Mouse (Mus musculus): ENCODE data around the gene Slc24a1. TPM values are rescaled to one million over a fixed set of nuclear protein-coding genes. Genes with fewer than 3 reads are reported as not detected.

The Slc24a1 gene
- polyA plus RNA-seq, 1 experiment from 2014 or later, result 0.06 TPM

DNA sequence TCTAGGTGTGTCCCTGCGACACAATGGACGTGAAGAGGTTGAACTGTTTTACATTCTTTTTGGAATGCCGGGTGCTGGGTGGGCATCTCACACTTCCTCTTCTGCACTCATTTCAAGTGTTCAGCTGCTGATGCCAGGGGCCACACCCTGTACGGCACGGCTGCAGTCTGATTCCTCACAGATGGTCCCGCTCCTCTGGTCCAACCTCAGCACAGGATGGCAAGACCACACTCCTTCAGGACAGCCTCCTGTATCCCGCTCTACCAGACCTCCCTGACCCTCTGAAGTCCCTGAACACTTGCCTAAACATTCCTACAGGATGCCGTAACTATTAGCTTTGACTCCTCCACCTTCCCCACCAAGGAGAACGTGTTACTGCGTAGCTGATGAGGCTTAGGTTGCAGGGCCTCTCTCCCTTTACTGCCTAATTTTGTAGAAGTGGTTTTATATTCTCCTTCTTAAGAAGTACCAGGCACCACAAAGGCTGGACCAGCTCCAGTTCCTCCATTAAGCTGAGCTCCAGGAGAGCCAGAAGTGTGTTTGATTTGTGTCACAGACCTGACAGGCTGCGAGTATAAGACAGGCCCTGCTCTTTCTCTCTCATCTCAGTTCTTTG is 10.6 kb downstream of the Slc24a1 start:
- Histone ChIP-seq H3K4me1 (ENCODE audit: control insufficient read depth, insufficient read depth, low read length) (0 out of 2 replicates have a peak, but pooled peaks cover 3% of the 10 kb centered on the region), H3K27ac (ENCODE audit: low read length) (peak overlapping the region; percentile 61), H3K27me3 (ENCODE audit: control insufficient read depth, insufficient read depth, low read length) (0 out of 2 replicates have a peak, but pooled peaks cover 5% of the 10 kb centered on the region), H3K9ac (ENCODE audit: low read length) (no peak overlapping the region), H3K36me3 (ENCODE audit: control insufficient read depth, insufficient read depth, low read length) (no peaks in the 10 kb centered on the region), H3K4me2 (ENCODE audit: low read depth, low read length) (no peak overlapping the region), H3K4me3 (replicated peaks; ENCODE audit: low read length) (no peak overlapping the region), H3K9me3 (replicated peaks; ENCODE audit: control insufficient read depth, low read length) (no peaks in the 10 kb centered on the region)
- 54% methylated on average over 11 of the region's 11 CpGs for WGBS
- peak; percentile 61 for ATAC-seq (ENCODE audit: insufficient read depth, low FRiP score)

DNA sequence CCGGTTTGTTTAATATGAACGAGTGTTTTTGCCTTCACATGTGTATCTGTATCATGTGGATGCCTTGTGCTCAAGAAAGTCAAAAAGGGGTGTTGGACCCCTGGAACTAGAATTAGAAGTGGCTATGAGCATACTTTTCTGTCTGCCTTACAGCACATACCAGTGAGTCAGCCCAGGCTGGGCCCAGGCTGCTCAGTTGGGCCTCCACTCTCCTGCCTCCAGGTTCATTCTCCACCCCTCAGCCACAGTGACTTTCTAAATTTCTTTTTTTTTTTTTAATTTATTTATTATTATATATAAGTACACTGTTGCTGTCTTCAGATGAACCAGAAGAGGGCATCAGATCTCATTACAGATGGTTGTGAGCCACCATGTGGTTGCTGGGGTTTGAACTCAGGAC is 11.6 kb downstream of the Slc24a1 start:
- Histone ChIP-seq H3K4me3 (replicated peaks; ENCODE audit: low read length) (no peak overlapping the region), H3K27ac (ENCODE audit: low read length) (no peak overlapping the region), H3K27me3 (ENCODE audit: control insufficient read depth, insufficient read depth, low read length) (0 out of 2 replicates have a peak, but pooled peaks cover 5% of the 10 kb centered on the region), H3K36me3 (ENCODE audit: control insufficient read depth, insufficient read depth, low read length) (no peaks in the 10 kb centered on the region), H3K9ac (ENCODE audit: low read length) (no peak overlapping the region), H3K9me3 (replicated peaks; ENCODE audit: control insufficient read depth, low read length) (no peaks in the 10 kb centered on the region), H3K4me1 (ENCODE audit: control insufficient read depth, insufficient read depth, low read length) (0 out of 2 replicates have a peak, but pooled peaks cover 3% of the 10 kb centered on the region), H3K4me2 (ENCODE audit: low read depth, low read length) (no peak overlapping the region)
- WGBS, result 86% methylated on average over 2 of the region's 2 CpGs
- ATAC-seq (ENCODE audit: insufficient read depth, low FRiP score), result no peak

DNA sequence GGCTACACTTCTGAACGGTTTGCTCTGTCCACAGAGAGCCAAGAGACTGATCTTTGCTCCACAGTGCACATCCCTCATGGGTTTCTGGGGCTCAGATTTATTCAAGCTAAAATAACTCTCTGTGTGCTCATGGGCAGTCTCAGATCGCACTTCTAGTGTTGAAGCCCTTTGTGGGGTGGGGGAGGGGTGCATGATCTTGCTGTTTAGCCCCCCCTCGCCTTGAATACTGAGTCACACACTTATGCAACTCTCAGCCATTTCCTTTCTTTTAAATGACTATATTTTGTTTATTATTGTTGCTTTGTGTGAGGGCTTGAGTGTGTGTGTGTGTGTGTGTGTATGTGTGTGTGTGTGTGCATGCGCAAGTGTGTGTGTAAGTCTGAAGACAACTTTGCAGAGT is 12.1 kb downstream of the Slc24a1 start:
- Histone ChIP-seq H3K9ac (ENCODE audit: low read length) (no peak overlapping the region), H3K4me3 (replicated peaks; ENCODE audit: low read length) (no peak overlapping the region), H3K27ac (ENCODE audit: low read length) (no peak overlapping the region), H3K27me3 (ENCODE audit: control insufficient read depth, insufficient read depth, low read length) (0 out of 2 replicates have a peak, but pooled peaks cover 5% of the 10 kb centered on the region), H3K36me3 (ENCODE audit: control insufficient read depth, insufficient read depth, low read length) (no peaks in the 10 kb centered on the region), H3K9me3 (replicated peaks; ENCODE audit: control insufficient read depth, low read length) (no peaks in the 10 kb centered on the region), H3K4me1 (ENCODE audit: control insufficient read depth, insufficient read depth, low read length) (0 out of 2 replicates have a peak, but pooled peaks cover 3% of the 10 kb centered on the region), H3K4me2 (ENCODE audit: low read depth, low read length) (no peak overlapping the region)
- no peak for ATAC-seq (ENCODE audit: insufficient read depth, low FRiP score)
- WGBS, result 50% methylated on average over 4 of the region's 4 CpGs

DNA sequence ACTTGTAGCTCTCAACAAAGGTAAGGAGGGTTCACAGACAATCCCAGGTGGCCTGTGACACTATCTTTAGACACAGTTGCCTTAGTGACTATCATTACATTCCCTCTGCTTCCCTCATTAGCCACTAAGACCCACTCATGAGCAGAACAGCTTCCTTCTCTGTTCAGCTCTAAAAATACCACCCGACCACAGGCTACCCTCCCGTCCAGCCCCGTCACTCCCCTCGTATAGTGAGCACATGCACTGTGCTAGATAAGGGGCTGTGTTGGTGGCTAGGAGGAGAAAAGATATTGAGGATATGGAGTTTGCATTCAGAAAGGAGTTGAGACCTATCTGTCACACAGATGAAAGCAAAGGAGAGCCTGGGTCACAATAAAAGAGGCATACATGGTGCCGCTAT is 12.9 kb downstream of the Slc24a1 start:
- H3K36me3 ChIP-seq (ENCODE audit: control insufficient read depth, insufficient read depth, low read length), result no peaks in the 10 kb centered on the region
- no peak overlapping the region for H3K4me3 ChIP-seq (replicated peaks; ENCODE audit: low read length)
- no peaks in the 10 kb centered on the region for H3K9me3 ChIP-seq (replicated peaks; ENCODE audit: control insufficient read depth, low read length)
- H3K9ac ChIP-seq (ENCODE audit: low read length), result no peak overlapping the region
- no peak overlapping the region for H3K27ac ChIP-seq (ENCODE audit: low read length)
- 0 out of 2 replicates have a peak, but pooled peaks cover 3% of the 10 kb centered on the region for H3K4me1 ChIP-seq (ENCODE audit: control insufficient read depth, insufficient read depth, low read length)
- H3K4me2 ChIP-seq (ENCODE audit: low read depth, low read length), result no peak overlapping the region
- H3K27me3 ChIP-seq (ENCODE audit: control insufficient read depth, insufficient read depth, low read length), result 0 out of 2 replicates have a peak, but pooled peaks cover 4% of the 10 kb centered on the region
- ATAC-seq (ENCODE audit: insufficient read depth, low FRiP score), result no peak
- 73% methylated on average over 5 of the region's 5 CpGs for WGBS

DNA sequence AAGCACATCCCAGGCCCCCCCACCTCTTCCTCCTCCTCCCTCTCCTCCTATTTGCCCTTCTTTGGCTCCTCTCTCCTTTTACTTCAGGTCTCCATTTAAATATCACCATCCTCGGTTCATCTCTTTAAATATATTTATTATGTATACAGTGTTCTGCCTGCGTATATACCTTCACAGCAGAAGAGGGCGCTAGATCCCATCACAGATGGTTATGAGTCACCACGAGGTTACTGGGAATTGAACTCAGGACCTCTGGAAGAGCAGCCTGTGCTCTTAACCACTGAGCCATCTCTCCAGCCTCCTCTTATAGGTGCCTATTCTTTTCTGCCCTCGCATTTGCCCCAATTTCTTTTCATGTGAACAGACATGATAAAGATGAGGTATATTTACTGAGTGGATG is 13.9 kb downstream of the Slc24a1 start:
- Histone ChIP-seq H3K27ac (ENCODE audit: low read length) (no peak overlapping the region), H3K4me3 (replicated peaks; ENCODE audit: low read length) (no peak overlapping the region), H3K4me2 (ENCODE audit: low read depth, low read length) (no peak overlapping the region), H3K27me3 (ENCODE audit: control insufficient read depth, insufficient read depth, low read length) (no peaks in the 10 kb centered on the region), H3K36me3 (ENCODE audit: control insufficient read depth, insufficient read depth, low read length) (no peaks in the 10 kb centered on the region), H3K4me1 (ENCODE audit: control insufficient read depth, insufficient read depth, low read length) (0 out of 2 replicates have a peak, but pooled peaks cover 3% of the 10 kb centered on the region), H3K9me3 (replicated peaks; ENCODE audit: control insufficient read depth, low read length) (no peaks in the 10 kb centered on the region), H3K9ac (ENCODE audit: low read length) (no peak overlapping the region)
- 60% methylated on average over 5 of the region's 5 CpGs for whole genome bisulfite sequencing
- ATAC-seq (ENCODE audit: insufficient read depth, low FRiP score), result no peak

DNA sequence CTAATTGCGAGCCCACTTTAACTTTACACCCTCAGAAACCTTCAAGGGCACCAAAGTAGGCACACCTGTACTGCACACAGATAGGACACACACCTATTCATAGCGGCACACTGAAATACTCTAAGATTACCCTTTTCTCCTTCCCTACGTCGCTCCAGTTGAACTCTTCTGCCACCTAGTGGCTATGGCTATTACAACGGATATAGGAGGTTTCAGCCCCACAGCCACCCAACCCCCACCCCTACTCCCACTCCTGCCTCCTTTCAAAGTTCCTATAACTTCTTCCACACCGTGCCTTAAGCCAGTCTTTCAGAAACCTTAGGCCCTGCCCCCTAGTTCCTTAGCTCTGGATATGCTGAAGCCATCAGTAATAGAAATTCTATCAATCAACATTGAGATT is 14.9 kb downstream of the Slc24a1 start:
- no peak overlapping the region for H3K27ac ChIP-seq (ENCODE audit: low read length)
- H3K4me1 ChIP-seq (ENCODE audit: control insufficient read depth, insufficient read depth, low read length), result 0 out of 2 replicates have a peak, but pooled peaks cover 3% of the 10 kb centered on the region
- no peaks in the 10 kb centered on the region for H3K36me3 ChIP-seq (ENCODE audit: control insufficient read depth, insufficient read depth, low read length)
- WGBS, result 6% methylated on average over 6 of the region's 6 CpGs
- H3K9ac ChIP-seq (ENCODE audit: low read length), result no peak overlapping the region
- H3K9me3 ChIP-seq (replicated peaks; ENCODE audit: control insufficient read depth, low read length), result no peaks in the 10 kb centered on the region
- no peak for ATAC-seq (ENCODE audit: insufficient read depth, low FRiP score)
- H3K4me3 ChIP-seq (replicated peaks; ENCODE audit: low read length), result no peak overlapping the region
- no peaks in the 10 kb centered on the region for H3K27me3 ChIP-seq (ENCODE audit: control insufficient read depth, insufficient read depth, low read length)
- H3K4me2 ChIP-seq (ENCODE audit: low read depth, low read length), result no peak overlapping the region

DNA sequence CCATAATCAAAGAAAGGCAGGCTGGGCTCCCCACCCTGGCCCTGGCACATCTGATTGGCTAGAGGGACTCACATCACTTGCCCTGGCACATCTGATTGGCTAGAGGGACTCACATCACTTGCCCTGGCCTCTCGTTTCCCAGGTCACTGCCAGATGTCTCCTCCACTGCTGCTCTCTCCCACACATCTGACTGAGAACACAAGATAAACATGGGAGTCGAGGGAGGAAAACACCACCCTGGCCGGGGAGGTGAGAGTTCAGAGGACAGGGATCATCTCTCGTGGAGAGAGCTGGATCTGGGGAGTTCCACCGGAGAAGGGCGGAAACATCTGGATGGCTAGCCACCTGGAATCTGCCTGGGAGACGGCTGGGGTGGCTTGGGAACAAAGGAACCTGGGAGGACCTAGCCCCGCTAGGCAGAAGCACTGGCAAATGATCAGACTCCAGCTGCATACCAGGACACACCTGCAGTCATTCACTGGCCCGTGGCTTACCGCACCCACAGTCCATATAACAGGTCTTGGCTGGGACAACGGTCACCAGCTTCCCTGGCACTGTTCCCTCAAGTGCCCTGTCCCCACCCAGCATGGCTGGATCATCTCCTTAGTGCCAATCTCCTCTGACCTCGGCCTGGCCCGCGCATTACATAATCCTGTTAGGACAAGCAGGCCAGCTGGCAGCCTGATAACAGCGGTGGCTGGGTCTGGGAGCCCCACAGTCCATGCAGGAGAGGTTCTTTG is 17.2 kb downstream of the Slc24a1 start:
- Histone ChIP-seq H3K9me3 (replicated peaks; ENCODE audit: control insufficient read depth, low read length) (no peaks in the 10 kb centered on the region), H3K36me3 (ENCODE audit: control insufficient read depth, insufficient read depth, low read length) (no peaks in the 10 kb centered on the region), H3K27me3 (ENCODE audit: control insufficient read depth, insufficient read depth, low read length) (no peaks in the 10 kb centered on the region), H3K4me1 (ENCODE audit: control insufficient read depth, insufficient read depth, low read length) (no peaks in the 10 kb centered on the region), H3K4me2 (ENCODE audit: low read depth, low read length) (no peak overlapping the region), H3K9ac (ENCODE audit: low read length) (no peak overlapping the region), H3K27ac (ENCODE audit: low read length) (no peak overlapping the region), H3K4me3 (replicated peaks; ENCODE audit: low read length) (no peak overlapping the region)
- 36% methylated on average over 15 of the region's 15 CpGs for WGBS
- ATAC-seq (ENCODE audit: insufficient read depth, low FRiP score), result peak; percentile 44; the same call in 1 of the 2 replicates

DNA sequence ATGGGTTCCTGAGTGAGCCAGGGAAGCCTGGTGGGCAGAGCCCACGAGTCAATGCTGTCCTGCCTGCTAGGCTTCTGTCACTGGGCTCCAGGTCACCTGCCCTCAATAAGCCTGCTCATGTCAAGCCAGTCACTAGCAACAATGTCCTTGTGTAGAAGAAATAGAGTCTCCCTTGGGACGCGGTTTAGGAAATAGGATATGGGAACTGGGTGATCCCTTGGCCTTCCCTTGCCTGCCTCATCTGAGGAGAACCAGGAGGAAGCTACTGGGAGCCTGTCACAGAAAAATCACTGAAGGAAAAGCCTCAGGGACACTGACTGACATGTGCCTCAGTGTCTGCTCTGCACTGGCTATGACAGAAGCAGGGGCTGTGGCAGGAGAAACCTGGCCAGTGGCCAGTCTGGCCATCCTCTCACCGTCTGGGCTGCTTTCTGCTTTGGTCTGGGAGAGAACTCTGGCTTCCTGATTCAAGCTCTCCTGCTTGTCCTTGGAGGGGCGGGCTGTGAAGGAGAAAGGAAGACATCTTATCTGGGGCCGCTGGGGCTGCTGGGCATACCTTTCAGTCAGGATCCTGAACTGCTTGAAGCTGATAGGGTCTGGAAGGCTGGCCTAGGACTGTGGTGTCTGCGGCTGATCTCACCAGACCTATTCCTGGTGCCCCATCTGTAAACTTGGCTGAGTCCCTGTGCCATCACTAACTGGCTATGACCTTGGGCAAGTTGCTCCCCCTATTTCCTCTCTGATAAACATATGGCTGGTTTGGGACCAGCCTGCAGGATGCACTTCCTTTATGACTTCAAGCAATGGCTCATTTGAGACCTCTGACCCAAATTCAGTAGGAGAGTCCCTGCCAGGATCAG is 19.4 kb downstream of the Slc24a1 start:
- no peak overlapping the region for H3K4me2 ChIP-seq (ENCODE audit: low read depth, low read length)
- no peaks in the 10 kb centered on the region for H3K36me3 ChIP-seq (ENCODE audit: control insufficient read depth, insufficient read depth, low read length)
- no peaks in the 10 kb centered on the region for H3K27me3 ChIP-seq (ENCODE audit: control insufficient read depth, insufficient read depth, low read length)
- H3K27ac ChIP-seq (ENCODE audit: low read length), result no peak overlapping the region
- 60% methylated on average over 7 of the region's 7 CpGs for WGBS
- no peak for ATAC-seq (ENCODE audit: insufficient read depth, low FRiP score)
- H3K9me3 ChIP-seq (replicated peaks; ENCODE audit: control insufficient read depth, low read length), result no peaks in the 10 kb centered on the region
- no peaks in the 10 kb centered on the region for H3K4me1 ChIP-seq (ENCODE audit: control insufficient read depth, insufficient read depth, low read length)
- H3K9ac ChIP-seq (ENCODE audit: low read length), result no peak overlapping the region
- no peak overlapping the region for H3K4me3 ChIP-seq (replicated peaks; ENCODE audit: low read length)
